Mouse (Mus musculus) urinary bladder, postnatal 14 days (tissue): ENCODE results near the gene Ube2d1.
A peak's percentile ranks its signal among the peaks of the same experiment; 100 is the strongest.

ENCODE experiments used
- DNase-seq: peaks from one replicate; pipeline ENCODE4 v3.0.0; 2021; ENCODE audit warnings: low spot score

The Ube2d1 gene

GRCm38 (mm10) chr10:71284511-71285125, 444 bp downstream of the Ube2d1 start:
- peak; percentile 24 for DNase-seq

GRCm38 (mm10) chr10:71284131-71284510, 941 bp downstream of the Ube2d1 start:
- DNase-seq = no peak

GRCm38 (mm10) chr10:71273008-71273739, 11.9 kb downstream of the Ube2d1 start:
- no peak for DNase-seq

GRCm38 (mm10) chr10:71267973-71268372, 17.1 kb downstream of the Ube2d1 start:
- no peak for DNase-seq

GRCm38 (mm10) chr10:71267511-71267910, 17.6 kb downstream of the Ube2d1 start:
- DNase-seq = no peak

DNA sequence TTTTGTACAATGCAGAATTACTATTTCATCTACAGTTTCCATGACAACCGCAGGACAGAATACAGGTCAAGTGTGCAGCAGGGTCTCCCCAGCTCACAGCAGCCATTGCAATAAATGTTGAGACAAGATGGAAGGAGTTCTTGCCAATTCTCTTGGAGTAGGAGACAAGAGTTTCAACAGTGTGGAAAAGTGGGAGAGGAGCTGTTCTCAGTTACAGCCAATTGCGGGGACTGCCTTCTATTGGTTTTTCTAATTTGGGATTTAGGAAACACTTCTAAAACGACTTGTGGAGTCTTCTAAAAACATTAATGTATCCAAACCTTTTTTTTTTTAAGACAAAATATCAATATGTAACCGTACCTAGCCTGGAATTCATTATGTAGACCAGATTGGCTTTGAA, 20.0 kb downstream of the Ube2d1 start:
- no peak for DNase-seq

DNA sequence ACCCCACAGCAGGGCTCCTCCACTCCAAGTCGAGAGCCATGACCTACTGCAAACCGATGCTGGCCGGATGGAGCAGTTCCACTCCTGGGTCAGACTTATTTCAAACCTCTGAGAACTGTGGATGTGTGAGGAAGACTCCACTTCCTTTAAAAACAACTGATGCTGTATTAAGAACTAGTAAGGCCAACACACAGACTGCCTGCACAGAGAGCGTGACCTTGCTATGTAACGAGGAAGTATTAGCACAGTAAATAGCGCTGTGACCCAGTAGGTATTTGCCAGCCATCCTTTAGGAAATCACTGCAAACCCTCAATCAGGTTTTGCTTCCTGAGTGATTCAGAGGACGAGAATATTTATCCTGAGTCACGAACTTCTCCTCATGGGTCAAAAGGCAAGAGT, 23.4 kb downstream of the Ube2d1 start:
- DNase-seq = peak; percentile 6

DNA sequence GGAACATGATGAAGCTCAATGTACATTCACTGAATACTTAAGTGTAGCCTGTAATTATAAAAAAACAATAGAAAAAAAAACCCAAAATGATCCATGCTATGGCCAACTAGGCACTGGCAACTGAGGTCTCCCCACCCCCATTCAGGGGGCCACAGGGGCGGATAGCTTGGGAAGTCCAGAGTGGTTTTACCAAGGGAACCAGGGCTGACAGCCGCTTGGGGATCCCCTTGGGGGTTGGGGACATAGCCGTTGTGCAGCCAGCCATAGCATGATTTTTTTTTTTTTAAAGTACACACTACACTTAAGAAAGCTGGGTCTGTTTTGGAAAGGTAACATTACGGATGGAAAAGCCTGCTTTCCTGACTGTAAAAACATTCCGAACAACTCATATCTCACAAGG, 26.1 kb downstream of the Ube2d1 start:
- DNase-seq = no peak

- DNase-seq = no peak
Measured at GRCm38 (mm10) chr10:71258516-71258915, 26.5 kb downstream of the Ube2d1 start.

GRCm38 (mm10) chr10:71253147-71253546, 31.9 kb downstream of the Ube2d1 start:
- no peak for DNase-seq

DNA sequence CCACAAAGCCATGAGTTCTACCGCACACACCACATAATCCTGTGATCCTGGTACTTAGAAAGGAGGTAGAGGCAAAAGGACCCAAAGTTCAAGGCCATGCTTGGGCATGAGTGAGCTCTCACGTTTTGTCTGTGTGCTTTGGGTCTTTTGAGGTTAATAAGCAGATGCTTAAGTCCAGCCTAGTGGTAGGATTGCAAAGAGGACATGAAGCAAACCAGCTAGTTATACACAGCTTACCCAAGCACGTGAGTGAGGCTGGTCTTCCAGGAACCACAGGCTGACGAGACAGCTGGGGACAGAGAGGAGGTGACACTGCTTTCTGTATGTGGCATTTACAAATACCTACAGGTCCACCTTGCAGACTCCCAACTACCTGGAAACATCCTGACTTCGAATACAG, 32.6 kb downstream of the Ube2d1 start:
- no peak for DNase-seq

DNA sequence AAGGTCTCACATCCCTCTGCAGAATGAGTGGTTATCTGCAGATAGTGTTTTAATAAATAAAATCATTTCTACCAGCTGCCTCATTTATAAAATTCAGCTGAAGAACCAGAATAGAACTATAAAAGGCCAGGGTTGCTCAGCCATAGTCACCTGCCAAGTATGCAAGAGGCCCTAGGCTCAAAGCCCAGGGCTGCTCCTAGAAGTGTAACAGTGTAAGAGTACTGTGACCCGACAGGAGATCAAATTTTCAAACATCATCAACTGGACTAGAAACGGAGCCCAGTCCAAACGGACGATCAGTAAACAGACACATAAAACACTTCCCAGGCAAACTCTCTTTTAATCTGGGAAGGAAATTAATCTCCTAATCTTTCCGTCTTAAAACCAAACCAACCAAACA, 33.2 kb downstream of the Ube2d1 start:
- DNase-seq = no peak

DNA sequence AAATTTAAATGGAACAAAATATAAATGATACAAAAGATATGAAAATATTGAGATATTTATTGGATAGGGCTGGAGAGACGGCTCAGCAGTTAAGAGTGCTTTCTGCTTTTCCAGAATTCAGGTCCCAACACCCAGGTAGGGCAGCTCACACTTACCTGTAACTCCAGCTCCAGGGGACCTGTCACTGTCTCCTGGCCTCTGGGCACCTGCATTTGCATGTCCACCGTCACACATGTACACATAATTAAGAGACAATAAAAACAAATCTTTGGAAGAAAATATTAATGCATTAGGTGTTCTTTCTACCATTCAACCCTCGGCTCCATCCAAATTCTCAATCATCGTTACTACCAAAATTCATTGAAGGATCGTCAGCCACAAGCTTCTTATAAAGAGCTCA, 33.8 kb downstream of the Ube2d1 start:
- no peak for DNase-seq

DNA sequence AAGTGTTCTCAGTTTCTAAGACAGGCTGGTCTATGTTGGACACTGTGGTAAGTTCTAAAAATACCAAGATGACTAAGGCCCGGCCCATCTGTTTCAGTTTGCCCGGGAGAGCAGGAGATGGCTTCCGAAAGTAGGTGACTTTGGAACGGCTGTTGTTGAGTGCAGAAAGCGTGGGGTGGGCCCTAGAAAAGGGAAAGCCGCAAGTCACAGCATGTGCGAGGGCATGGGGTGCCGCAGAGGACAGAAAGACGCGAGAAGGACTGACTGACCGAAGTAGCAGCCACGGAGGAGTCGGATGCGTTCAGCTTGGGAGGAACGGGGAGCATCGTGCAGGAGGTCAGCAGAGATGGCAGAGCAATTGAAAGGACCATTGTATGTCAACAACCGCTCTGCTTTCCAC, 34.6 kb downstream of the Ube2d1 start:
- DNase-seq = no peak

DNA sequence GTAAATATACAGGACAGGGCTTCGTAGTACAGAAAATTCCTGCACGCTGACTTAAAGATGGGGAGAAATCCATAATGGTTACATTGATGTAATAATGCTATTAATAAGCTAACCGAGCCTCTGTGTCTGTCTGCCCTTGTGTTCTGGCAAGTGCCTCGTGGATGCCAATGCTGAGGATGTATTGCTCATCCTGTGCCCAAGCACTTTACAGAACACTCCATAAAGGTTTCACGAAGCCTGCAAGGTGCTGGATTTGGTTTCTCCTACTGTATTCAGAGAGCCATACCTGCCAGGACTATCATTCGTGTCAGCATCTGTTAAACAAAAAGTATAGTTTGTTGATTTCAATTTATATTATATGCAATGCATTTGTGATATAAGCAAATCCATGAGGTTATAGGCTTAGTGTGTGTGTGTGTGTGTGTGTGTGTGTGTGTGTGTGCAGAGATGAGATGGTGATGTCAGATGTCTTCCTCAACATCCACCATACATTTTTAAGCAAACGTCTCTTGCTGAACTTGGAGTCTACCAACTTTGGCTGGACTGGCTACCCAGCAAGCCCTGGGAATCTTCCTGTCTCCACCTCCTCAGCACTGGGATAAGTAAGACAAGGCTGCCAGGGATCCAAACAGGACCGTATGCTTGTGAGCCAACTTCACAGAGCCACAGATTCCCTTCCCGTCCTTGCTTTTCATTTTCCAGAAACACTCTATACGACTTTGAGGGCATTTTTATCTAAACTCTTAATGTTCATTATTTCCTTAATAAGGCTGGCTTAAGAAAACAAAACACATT, 35.8 kb downstream of the Ube2d1 start:
- DNase-seq = no peak

DNA sequence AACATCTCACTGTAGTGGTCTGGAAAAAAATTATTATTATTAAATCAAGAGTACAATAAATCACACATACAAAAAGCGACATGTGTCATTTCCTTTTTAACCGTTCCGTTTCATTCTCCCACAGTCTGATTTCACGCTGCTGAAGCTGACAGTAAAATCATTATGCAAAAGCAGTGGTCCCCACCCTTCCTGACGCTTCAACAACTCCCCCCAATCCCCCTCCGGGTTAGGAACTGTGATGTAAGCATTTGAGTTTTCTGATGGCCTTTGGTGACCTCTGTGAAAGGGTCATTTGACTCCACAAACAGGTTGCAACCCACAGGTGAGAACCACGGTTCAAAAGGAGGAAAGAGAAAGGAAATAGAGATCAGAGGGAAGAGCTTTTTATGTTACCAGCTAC, 38.1 kb downstream of the Ube2d1 start:
- DNase-seq = no peak

DNA sequence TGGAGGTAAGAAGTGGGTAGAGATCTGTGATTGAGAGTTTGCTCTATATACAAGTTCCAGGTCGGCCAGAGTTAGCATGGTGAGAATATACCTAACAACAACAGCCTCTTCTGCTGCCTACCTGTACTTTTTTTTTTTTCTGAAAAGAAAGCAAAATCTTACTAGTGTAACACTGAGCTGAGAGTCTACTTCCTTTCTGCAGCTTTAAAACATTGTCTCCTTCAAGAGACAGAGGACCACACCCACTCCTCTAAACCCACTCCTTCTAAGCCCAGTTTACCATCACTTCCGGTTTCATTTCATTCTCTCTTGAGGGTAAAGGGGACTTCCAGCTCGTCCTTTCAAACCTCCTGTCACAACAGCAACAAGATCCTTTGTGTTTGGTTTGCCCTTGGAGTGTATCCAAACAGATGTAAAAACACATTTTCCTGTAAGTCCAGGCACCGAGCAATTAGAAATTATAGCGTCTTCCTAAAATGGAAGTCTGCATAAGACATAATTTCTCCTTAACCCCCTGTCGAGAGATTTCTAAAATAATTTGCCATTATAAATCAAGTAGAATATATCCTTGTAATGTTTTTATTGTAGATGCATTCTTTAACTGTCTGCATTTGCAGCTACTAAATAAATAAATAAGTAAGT, 45.5 kb downstream of the Ube2d1 start:
- DNase-seq = no peak

GRCm38 (mm10) chr10:71238240-71238554, 46.9 kb downstream of the Ube2d1 start, which contains the start of gene Tfam:
Gene Tfam, minus strand, starts transcription at chr10:71238280.
- no peak for DNase-seq

DNA sequence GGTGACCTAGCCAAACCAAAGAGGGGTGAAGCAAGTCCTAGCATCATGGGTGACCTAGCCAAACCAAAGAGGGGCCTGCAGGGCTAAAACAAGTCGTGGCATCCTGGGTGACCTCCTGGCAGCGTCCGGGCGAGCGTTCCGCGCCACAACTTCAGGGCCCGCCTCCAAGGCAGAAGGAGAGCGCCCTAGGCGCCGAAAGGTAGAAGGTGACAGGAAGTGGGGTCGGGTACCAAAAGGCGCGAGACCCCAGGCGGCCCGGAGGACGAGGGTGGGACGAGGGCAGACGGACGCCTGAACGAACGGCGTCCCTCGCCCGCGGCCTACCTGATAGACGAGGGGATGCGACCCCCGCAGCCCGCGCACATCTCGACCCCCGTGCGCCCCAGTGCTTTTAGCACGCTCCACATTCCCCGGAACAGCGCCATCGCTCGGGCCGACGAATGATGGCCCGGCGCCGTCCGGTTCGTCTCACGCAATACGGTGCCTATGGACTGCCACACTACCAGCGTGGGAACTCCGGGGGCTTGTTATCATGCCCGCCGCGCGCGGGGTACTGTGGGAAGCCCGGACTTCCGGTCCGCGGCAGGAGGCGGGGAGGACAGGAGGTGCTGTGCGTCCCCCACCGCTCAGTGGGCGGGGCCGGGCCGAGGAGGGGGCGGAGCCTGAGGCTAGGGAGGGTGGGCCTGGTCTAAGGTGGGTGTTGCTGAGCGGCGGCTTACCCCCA, 47.4 kb downstream of the Ube2d1 start:
- DNase-seq = peak; percentile 95

GRCm38 (mm10) chr10:71234071-71234470, 51.0 kb downstream of the Ube2d1 start:
- DNase-seq = no peak

- peak; percentile 89 for DNase-seq
Measured at GRCm38 (mm10) chr10:71225894-71226293, 59.2 kb downstream of the Ube2d1 start.

DNA sequence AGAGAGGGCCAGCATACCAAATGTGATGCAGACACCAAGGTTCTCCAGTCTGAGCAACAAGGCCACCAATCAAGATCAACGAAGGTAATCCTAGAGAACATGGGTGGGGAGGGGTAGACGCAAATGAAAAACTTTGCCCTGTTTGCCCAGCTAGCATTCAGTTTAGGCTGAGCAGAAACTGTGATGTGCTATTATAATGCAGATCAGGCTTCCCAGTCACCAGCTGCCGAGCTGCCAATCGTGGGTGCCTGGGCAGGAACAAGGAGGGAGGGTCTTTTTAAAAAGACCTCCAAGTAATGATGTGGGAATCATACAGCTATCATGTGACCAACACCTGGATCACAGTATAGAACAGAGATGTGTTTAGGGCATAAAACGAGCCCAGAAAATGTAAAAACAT, 62.0 kb downstream of the Ube2d1 start:
- DNase-seq = no peak
